Mouse (Mus musculus) testis, adult 2 months (tissue): Measurements from ENCODE around the gene Tnni1.

Experiments
- CTCF ChIP-seq: fragments of 200-500 bp; IDR thresholded peaks from 2 replicates; pipeline ENCODE4 v1.5.1; 2012; ENCODE audit warnings: low read depth, mild to moderate bottlenecking, inconsistent platforms, low read length, moderate library complexity; ENCODE audit not compliant: control insufficient read depth, insufficient read depth, insufficient replicate concordance
- POLR2A ChIP-seq: fragments of 200-500 bp; IDR thresholded peaks from 2 replicates; pipeline ENCODE4 v1.6.1; 2012; ENCODE audit warnings: low read depth, mild to moderate bottlenecking, inconsistent platforms, low read length, moderate library complexity; ENCODE audit not compliant: control insufficient read depth

GRCm38 (mm10) chr1:135838626-135839025 lies 59.4 kb downstream of the Tnni1 start:
- no peak for TF ChIP-seq CTCF
- no peak for TF ChIP-seq POLR2A
